Mouse (Mus musculus): ENCODE data around the gene Serinc2.
A peak's percentile ranks its signal among the peaks of the same experiment; 100 is the strongest.

Gene Serinc2

DNA sequence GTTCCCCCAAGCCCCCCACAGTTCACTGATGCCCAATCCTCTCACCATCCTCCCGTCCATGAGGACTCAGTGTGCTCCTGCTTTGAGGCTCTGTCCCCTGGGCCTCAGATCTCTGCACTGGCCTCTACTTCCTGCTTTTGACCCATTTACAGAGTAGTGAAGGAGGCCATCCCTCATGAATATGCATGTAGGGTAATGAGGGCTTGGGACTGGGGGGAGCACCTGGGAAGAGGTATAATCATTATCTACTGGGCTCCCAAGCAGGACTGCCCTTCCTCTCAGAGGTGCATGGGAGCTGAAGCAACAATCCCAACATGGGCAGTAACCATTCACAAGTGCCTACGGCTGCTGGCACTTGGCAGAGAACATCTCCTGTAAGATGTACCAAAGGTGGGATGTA is at the start of gene Serinc2:
Gene Serinc2, minus strand, starts transcription at position 101 of the 400 bp plus-strand sequence.
- DNase-seq = no peak

DNA sequence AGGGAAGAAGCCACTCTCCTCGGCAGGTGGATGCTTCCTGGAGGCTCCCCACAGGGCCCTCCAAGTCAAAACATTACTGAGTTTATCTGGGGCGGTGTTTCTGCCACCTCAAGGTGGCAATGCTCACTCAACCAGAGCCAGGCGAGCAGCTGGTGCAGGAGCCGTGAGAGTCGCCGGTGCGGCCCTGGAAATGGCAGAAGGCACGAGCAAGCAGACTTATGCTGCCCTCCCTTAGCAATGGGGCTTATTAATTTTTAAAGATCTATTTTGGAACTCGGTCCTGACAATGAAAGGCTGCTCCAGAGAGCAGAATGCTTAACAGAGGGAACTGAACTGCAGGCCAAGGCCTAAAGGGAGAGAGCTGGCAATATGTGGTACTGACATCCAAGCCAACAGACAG is 48.4 kb upstream of the Serinc2 start:
- DNase-seq = no peak

DNA sequence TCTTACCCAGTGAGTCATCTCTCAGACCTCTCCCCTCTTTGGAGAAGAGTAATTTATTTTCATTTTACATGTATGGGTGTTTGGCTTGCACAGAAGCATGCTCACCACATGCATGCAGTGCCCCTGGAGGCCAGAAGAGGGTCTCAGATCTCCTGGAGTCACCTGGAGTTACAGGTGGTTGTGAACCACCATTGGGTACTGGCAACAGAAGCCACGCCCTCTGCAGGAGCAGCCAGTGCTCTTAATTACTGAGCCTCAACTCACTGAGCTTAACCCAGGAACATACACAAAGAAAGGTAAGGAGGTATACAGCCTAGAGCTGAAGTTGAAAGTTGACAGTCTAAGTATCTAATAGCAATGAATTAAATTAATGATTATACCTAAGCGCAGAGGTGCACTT is 46.4 kb upstream of the Serinc2 start:
- no peak for DNase-seq

DNA sequence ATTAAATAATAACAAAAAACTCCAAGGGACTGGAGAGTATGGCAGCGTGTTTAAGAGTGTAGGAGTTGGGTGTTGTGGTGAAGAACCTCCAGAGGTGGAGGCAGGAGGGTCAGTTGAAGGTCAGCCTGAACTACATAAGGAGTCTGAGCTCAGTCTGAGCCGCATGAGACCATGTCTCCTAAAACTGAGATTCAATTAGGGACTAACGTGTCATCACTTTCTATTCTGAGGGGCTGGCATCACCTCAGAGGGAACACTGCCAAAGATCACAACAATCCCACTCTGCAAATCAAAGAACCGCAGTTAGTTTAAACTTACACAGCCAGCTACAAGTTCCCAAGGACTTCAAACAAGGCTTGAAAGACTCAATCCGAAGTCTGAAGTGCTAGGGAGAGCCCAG is 44.6 kb upstream of the Serinc2 start:
- DNase-seq = no peak

DNA sequence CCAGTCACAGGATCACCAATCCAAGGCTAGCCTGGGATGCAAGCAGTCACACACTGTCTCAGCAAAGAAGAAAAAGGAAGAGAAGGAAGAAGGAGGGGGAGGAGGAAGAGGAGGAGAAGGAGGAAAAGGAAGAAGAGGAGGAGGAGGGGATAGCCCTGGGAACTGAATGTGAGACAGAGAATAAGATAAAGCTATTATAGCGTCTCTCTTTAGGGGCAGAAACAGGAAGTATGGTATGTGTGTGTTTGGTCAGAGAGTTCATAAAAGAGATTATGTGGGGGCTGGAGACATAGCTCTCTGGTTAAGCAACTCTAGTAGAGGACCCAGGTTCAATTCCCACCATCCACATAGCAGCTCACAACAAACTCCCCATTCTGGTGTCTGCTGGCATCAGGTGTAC is 44.2 kb upstream of the Serinc2 start:
- DNase-seq = no peak

DNA sequence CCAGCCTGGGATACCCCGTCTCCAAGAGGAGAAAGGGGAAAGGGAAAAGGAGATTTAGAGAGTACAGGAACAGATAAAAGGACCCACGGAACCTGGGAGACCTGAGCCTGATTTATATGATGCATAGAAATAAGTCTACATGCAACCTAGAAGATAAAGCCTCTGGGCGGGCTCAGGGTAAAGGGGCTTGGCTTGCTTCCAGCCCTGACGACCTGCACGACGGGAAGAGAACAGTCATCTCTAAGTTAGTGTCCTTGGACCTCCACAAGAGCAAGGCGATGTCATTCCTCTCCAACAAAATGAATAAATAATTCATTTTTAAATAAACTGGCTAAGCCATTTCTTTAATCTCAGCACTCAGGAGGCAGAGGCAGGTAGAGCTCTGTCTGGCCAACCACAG is 43.6 kb upstream of the Serinc2 start:
- DNase-seq = no peak

DNA sequence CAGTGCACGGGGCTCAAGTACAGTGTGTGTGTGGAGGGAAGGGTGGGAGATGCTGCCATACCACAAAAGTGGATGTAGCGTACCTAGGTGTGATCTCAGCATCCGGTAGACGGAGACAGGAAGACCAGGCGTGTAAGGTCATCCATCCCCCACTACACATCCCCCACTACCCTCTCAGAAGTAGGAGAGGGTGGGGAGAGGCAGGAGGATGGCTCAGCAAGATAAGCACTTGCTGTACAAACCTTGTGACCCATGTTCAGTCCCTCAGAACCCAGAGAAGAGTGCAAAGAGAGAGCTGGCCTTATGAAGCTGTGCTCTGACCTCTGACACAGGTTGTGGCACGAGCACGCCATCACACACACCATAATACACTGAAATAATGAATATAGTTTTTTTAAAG is 42.6 kb upstream of the Serinc2 start:
- DNase-seq = no peak

DNA sequence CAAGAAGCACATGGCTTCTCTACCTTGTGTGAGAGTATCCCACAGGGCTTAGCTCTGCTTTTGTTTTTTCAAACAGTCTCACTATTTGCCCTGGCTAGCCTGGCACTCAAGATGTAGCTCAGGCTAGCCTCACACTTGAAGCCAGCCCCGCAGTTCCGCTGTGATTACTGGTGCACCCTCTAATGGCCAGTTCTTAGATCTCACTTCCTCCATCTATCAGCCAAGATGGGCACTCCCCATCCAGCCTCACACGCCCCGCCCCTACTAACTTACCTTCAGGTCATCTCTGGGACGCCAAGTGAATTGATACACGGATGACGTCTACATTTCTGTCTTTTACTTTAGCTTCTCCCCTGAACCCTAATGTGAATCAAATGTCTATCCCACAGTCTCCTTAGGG is 40.6 kb upstream of the Serinc2 start:
- no peak for DNase-seq

DNA sequence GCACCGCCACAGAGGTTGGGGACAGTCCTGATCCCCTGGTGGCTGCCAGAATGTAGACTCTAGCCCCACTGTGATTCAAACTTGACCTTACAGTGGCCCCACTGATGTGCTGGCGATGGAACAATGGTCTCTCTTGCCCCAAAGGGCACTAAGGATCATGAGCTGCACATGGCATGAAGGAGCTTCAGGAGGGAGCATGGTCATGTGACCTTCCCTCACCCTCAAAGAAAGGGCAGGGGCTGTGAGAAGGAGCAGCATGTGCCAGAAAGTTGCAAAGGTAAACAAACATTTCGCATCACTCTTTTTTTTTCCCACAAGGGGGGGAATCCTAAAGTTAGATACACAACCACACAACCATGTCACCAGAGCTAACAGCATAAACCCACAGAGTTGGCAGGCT is 39.1 kb upstream of the Serinc2 start:
- DNase-seq = no peak

DNA sequence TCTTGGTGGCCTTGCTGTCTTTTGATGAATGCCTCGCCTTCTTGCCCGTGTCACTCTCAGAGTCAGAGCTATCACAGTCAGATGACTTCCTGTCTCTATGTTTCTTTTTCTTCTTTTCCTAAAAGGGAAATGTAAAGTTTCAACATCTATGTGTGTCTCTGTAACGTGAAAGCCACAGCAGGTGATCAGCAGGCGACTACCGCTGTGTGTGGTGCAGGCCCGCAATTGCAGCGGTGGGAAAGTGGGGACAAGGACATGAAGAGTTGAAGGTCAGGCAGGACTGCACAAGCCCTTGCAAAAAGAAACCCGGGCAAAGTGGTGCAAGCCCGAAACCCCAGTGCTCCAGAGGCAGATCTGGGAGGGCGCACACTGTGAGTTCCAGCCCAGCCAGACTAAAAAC is 37.7 kb upstream of the Serinc2 start:
- DNase-seq = no peak

DNA sequence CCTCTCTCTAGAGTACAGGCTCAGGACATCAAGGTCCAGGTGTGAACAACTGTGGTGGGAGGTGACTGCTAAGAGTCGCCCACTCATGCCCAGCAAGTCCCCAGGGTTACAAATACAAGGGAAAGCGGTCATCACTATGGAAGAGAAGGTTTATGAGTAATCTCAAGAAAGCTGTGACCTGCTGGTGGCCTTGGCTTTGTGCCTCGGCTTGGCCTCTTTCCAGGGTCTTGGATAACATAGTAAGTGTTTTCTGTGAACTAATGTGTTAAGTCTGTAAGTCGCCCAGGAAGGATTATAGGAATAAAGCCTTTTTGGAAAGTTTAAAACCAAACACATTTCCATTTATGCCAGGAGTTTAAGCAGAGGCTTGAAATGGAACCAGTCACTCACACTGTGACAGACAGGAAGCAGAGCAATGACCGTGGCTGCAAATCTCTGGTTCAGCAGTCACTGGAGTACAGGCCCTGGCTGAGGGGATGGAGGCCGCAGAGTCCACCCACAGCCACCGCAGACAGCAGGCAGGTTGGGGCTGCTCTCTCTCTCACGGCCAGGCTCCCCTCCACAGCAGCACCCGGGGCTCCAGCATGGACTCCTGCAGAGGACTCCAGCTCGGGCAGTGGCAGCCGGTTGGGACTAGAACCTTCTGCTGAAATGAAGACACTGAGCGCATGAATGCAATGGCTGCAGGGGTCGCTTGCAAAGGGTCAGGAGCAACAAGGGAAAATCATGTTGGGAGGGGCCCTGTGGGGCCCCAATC is 36.9 kb upstream of the Serinc2 start:
- DNase-seq = no peak

DNA sequence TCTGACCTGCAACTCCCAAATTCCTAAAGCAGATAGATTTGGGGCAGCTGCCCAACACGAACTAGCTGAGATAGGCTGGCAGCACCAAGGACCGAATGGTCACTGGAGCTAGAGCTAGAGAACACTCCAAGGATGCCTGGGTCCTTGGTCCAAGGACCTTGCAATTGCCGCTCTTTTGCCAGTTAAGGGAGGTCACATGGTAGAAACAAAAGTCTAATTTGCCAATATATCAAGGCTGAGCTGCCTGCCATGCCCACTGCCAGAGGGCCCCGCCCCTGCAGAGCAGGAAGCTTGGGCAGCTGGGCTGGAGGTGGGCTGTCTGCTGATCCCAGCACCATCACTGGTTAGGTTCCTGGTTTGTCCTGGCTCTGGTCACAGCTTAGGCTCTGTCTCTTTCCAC is 34.5 kb upstream of the Serinc2 start:
- DNase-seq = no peak

DNA sequence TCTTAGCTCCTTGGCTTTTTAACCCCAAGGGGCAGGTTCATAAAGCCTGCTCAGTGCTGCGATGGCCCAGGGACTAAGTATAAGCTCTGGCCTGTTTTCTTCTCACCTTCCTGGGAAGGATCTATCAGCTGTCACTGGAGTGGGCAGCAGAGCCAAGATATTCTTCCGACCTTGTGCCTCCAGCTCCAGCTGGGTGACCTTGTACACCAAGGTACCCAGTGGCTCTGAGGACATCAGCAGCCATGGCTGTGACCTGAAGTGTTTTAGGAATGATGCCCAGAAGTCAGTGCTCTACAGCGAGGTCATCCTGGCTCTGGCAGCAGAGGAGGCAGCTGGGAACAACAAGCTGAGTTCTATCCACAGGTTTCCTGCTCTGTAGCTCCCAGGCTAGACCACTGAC is 33.5 kb upstream of the Serinc2 start:
- no peak for DNase-seq

DNA sequence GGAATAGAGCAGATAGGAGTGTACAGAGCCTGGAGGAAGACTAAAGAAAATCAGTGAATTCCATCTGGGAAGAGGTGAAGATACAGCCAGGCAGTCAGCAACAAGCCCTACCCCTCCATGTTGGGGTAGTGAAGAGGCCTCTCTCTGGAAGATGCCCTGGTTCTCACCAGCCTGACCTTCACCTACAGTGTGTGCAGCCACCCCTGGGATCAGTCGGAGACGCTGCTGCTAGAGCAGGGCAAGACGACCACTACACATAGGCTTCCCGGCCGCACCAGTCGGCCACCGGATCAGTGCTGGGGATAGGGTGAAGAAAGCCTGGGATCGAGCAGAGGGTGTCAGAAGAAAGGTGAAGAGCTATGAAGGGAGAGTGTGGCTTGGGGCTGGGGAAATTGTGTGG is 30.2 kb upstream of the Serinc2 start:
- DNase-seq = no peak

DNA sequence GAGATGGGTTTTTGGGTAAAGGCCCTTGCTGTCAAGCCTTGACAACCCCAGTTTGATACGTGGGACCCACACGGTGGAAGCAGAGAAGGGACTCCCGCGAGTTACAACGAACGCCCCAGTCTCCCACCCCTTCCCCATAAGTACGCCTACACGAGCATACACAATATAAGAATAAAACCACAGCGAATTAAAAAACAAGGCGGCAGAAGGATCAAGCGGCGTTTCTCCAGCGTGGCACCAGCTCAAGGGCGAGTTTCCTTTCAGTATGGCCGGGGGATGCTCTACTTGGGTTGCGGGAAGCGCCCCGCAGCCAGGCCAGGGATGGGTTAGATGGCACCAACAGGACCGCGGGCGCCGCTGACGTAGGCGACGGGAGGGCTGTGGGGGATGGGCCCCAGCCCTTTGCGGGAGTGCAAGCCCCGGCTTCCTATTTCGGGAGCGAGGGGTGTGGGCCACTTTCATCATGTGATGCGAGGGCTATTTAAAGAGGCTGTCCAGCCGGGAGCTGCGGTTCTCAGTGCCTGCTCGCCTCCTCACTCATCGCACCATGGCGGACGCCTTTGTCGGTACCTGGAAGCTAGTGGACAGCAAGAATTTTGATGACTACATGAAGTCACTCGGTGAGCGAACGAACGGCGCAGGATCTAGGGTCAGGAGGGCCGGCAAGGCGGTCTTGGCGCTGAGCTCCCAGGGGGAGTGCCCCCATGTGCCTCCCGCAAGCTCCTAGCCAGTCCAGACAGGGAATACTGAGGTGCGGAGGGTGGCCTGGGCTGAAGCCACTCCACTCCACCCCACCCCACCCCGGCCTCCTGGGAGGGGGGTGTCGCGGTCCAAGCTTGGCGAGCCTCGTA is 29.5 kb upstream of the Serinc2 start, which contains the start of the genes Fabp3 and Gm10570:
Gene Fabp3, plus strand, starts transcription at position 365 of the 851 bp plus-strand sequence.
Gene Gm10570, minus strand, starts transcription at position 444 of the 851 bp plus-strand sequence.
- peak; percentile 78 for DNase-seq

DNA sequence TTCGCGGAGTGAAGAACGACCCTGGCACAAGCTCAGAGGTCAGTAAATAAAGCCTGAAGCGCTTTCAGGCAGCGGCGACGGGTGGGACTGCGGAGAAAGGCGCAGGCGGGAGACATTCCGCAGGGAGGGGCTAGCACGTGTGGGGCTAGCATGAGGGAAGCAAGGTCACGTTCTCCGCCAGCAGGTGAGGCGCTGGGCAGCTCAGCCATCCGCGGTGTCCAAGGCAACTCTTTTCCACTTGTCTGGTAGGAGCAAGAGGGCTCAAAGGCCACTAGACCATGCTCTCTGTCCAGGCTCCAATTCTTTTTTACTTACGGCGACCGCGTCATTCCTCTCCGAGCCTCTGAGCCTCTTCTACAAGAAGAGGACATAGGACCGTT is 28.8 kb upstream of the Serinc2 start:
- DNase-seq = peak; percentile 56

DNA sequence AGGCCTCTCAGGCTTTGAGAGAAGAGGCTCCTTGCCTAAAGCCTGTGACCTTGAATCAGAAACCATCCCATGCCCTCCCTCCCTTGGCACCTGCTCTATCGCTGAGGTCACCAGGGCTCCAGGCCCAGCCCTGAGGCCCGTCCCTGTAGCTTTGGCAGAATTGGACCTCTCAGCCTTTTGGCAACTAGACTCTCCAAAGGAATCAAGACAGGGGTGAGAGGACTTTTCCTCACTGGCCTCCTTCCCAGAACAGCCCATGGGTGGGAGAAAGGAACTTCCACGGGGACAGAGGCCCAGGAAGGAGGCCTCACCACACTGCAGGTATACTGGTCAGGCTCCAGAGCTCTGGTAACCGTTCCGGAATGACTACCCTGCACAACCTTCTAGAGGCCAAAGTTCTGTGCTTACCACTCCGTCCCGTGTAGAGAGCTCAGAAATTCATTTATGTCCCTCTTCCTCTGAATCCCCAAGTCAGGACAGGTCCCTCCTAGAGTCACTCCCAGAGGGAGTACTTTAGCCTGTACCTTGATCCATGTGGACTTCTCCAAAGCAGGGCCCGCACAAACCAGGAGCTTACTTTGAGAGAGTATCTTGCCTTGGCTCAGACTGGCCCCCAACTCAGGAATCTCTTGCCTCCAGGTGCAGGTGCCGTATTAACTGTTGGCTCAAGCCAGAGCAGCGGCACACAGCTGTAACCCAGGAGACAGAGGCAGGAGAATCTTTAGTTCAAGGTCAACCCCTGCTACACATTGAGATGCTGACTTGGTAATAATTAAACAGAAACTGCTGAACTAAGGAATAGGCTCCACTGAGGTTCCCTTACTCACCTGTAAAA is 28.0 kb upstream of the Serinc2 start:
- no peak for DNase-seq

DNA sequence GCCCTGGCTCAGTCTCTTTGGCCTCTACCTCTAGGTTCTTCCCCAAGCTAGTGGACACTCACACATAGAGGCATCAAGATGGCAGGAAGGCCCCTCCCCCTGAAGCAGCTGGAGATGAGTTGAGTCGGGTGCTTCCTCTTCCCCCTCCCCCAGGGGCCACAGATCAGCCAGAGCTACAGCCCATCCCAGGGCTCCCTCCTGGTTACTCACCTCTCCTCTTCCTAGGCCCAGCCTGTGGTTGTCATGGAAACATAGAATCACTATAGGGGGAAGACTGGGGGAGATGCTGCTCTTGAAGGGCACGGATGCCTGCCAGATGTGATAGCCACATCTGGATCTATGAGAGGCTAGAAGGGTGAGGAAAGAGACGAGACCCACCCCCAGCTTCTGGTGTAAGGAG is 25.7 kb upstream of the Serinc2 start:
- no peak for DNase-seq

DNA sequence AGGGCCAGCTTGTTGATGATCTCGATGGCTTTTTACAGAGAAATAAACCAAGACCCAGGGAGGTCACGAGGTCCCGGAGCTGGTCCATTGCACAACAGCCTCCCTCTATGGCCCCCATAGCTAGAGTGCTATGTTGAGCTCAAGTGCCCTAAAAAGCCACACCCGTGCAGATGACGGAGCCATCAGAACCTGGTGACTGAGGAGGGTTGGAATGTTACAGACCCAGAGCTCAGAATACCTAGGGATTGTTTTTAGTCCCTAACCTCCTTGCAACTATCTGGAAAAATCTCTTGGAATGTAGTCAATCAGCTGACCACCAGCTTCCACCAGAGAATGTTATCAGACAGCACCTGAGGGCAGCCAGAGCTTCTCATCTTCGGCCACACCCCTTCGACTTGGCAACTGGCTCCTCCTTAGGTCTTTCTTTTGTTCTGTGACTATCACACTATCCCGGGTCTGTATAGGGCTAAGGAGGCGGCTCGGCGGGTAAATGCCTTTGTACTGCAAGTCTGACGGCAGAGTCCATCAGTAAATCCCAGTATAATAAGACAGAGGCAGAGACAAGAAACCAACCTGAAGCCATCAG is 23.4 kb upstream of the Serinc2 start:
- DNase-seq = no peak

DNA sequence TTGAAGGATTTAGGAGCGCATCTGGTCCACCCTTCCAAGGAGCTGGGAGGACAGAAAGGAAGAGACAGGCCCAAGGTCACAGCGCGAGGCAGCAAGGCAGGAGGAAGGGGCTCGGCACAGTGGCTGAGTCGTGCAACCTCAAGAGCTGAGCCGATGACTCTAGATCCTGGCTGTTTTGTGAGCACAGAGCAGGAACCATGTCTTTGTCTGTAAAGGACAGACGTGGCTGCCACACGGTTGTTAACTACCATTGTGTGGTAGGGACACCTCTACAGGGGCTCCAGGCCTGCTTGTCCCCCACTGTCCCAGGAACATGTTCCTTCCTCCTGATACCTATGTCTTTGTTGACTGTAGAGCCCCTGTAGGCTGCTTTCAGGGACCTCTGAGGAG is 20.6 kb upstream of the Serinc2 start:
- no peak for DNase-seq

DNA sequence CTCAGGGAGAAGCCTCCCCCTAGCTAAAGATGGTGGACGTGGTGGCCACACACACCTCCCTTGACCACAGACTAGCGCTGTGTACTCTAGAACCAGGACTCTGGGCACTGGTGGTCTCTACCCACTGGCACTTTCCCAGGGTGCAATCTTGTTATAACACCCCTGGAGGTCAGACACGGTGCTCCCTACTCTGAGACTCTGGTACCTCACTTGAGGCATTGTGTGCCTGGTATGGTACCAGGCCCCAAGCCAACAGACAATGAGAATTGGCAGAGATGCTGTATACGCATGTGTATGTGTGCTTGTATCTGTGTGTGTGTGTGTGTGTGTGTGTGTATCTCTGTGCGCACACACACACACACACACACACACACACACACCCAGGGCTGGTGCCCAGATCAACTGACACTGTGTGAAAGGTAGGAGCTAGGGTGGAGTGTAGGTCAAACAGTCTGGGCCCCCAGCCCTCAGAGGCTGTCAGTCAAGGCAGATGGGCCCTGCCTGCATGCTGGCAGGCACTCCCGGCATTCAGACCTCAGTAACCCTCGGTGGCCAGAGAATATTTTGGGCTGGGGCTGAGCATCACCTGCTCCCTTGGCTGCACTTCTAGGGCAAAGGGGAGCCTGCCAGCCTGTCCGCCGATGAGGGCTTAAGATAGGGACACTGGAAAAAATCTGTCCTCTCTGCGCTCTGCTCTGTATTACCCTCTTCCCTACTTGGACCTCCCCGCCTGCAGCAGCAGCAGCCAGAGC is 20.0 kb upstream of the Serinc2 start:
- DNase-seq = no peak

DNA sequence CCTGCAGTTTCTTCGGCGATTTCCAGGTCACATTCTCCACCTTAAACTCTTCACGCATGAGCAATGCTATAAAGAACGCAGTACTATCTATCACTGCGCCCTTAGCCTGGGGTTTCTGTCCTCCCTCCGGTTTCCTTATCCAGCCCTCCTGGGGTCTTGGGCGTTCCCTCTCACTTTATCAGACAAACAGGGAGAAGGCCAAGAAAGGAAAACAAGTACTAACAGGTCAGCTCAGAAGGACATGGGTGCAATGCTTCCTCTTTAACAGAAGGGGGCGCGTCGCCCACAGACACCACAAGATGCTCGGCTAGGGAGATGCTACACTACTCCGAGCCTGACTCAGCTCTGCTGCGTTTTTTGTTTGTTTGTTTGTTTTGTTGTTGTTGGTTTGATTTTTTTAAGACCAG is 18.1 kb upstream of the Serinc2 start:
- no peak for DNase-seq
